Mouse (Mus musculus) lung, embryonic 15.5 days (tissue): ENCODE results near the gene Olfr616. TPM values are rescaled to one million over a fixed set of nuclear protein-coding genes. Genes with fewer than 3 reads are reported as not detected.

Experiments used
- microRNA-seq: library from miRNA; unstranded; fragments of <30 nt; microRNA quantifications from one replicate; pipeline ENCODE4, GENCODE M21; 2016
- polyA plus RNA-seq: library from polyadenylated mRNA; unstranded; fragments of >200 nt; fragmentation: Nextera tagmentation; extraction: Ambion mirVana; gene quantifications from 2 replicates; pipeline ENCODE4 v1.2.1, GENCODE M21; 2015

Olfr616 gene
- polyA plus RNA-seq, 1 experiment from 2014 or later = not detected

Small RNA genes lying within 50 kb of the gene (microRNA-seq; reads per million reads assigned to microRNA genes)
- gene Gm26506 = not detected

Other genes with a start within 250 kb of the Olfr616 start
- not detected in 2 replicates for gene Olfr598, start 245.6 kb downstream of the Olfr616 start, polyA plus RNA-seq
- not detected in 2 replicates for gene Olfr599, start 233.2 kb downstream of the Olfr616 start, polyA plus RNA-seq
- gene Olfr600, start 219.5 kb downstream of the Olfr616 start, polyA plus RNA-seq = not detected in 2 replicates
- gene Olfr601, start 206.5 kb downstream of the Olfr616 start, polyA plus RNA-seq = not detected in 2 replicates
- gene Olfr603, start 183.0 kb downstream of the Olfr616 start, polyA plus RNA-seq = not detected in 2 replicates
- not detected in 2 replicates for gene Usp17lc, start 154.1 kb downstream of the Olfr616 start, polyA plus RNA-seq
- gene Olfr605, start 123.7 kb downstream of the Olfr616 start, polyA plus RNA-seq = not detected in 2 replicates
- gene Olfr606, start 120.1 kb downstream of the Olfr616 start, polyA plus RNA-seq = not detected in 2 replicates
- gene Olfr607, start 105.0 kb downstream of the Olfr616 start, polyA plus RNA-seq = not detected in 2 replicates
- not detected in 2 replicates for gene Olfr608, start 99.3 kb downstream of the Olfr616 start, polyA plus RNA-seq
- not detected in 2 replicates for gene Olfr609, start 71.1 kb downstream of the Olfr616 start, polyA plus RNA-seq
- not detected in 2 replicates for gene Olfr610, start 57.0 kb downstream of the Olfr616 start, polyA plus RNA-seq
- not detected in 2 replicates for gene Olfr611, start 48.3 kb downstream of the Olfr616 start, polyA plus RNA-seq
- not detected in 2 replicates for gene Olfr612, start 26.4 kb downstream of the Olfr616 start, polyA plus RNA-seq
- not detected in 2 replicates for gene Olfr613, start 21.1 kb downstream of the Olfr616 start, polyA plus RNA-seq
- not detected in 2 replicates for gene Olfr615, start 13.1 kb downstream of the Olfr616 start, polyA plus RNA-seq
- gene Olfr617, start 3.9 kb upstream of the Olfr616 start, polyA plus RNA-seq = not detected in 2 replicates
- not detected in 2 replicates for gene Olfr618, start 21.0 kb upstream of the Olfr616 start, polyA plus RNA-seq
- not detected in 2 replicates for gene Olfr619, start 31.4 kb upstream of the Olfr616 start, polyA plus RNA-seq
- gene Olfr620, start 43.4 kb upstream of the Olfr616 start, polyA plus RNA-seq = not detected in 2 replicates
- not detected in 2 replicates for gene Olfr622, start 73.6 kb upstream of the Olfr616 start, polyA plus RNA-seq
- not detected in 2 replicates for gene Olfr623, start 94.6 kb upstream of the Olfr616 start, polyA plus RNA-seq
- 0.04 TPM in 1 of 2 replicates, not detected in the other for gene Olfr624, start 102.0 kb upstream of the Olfr616 start, polyA plus RNA-seq
- not detected in 2 replicates for gene Olfr625-ps1, start 113.6 kb upstream of the Olfr616 start, polyA plus RNA-seq
- gene Olfr243, start 145.5 kb upstream of the Olfr616 start, polyA plus RNA-seq = not detected in 2 replicates
- gene Olfr628, start 161.2 kb upstream of the Olfr616 start, polyA plus RNA-seq = not detected in 2 replicates
- not detected in 2 replicates for gene Olfr629, start 175.8 kb upstream of the Olfr616 start, polyA plus RNA-seq
- not detected in 2 replicates for gene Olfr630, start 188.2 kb upstream of the Olfr616 start, polyA plus RNA-seq
- not detected in 2 replicates for gene Olfr69, start 202.5 kb upstream of the Olfr616 start, polyA plus RNA-seq
- gene Olfr68, start 210.6 kb upstream of the Olfr616 start, polyA plus RNA-seq = not detected in 2 replicates
- gene Olfr67, start 222.7 kb upstream of the Olfr616 start, polyA plus RNA-seq = not detected in 2 replicates
- 4,716 and 5,311 TPM in 2 replicates for gene Hbb-bt, start 244.9 kb upstream of the Olfr616 start, polyA plus RNA-seq